Mouse (Mus musculus) CH12.LX (cell line): ENCODE measurements around the gene Rapgef6. TPM values are rescaled to one million over a fixed set of nuclear protein-coding genes. Genes with fewer than 3 reads are reported as not detected.

Experiments used
- DNase-seq: peaks from one replicate; pipeline ENCODE4 v3.0.0-alpha.2; 2013; ENCODE audit errors: extremely low read depth
- H3K27ac ChIP-seq: 2 replicates; pipeline ENCODE4 v1.5.1; 2012; ENCODE audit warnings: low read depth, mild to moderate bottlenecking, control low read depth, moderate library complexity; ENCODE audit not compliant: insufficient read depth
- H3K27me3 ChIP-seq: replicated peaks from 2 replicates; pipeline ENCODE3; 2012; ENCODE audit warnings: inconsistent platforms
- H3K36me3 ChIP-seq, 2 experiments: replicated peaks in 1 of 2; 2 replicates each; pipeline versions ENCODE3 to v1.6.1; 2012; ENCODE audit warnings: inconsistent platforms in 1 of 2, low read length in 1 of 2, mild to moderate bottlenecking in 1 of 2, mixed read lengths in 1 of 2, moderate library complexity in 1 of 2; ENCODE audit not compliant: control insufficient read depth in 1 of 2, insufficient read depth in 1 of 2
- H3K4me1 ChIP-seq, 2 experiments: 2 replicates each; pipeline ENCODE4 v1.6.1; 2012; ENCODE audit warnings: inconsistent platforms in 1 of 2, moderate library complexity in 1 of 2; ENCODE audit not compliant: insufficient read depth in 2 of 2, control insufficient read depth in 1 of 2
- H3K4me2 ChIP-seq: 2 replicates; pipeline ENCODE4 v1.6.1; 2012; ENCODE audit warnings: low read depth, mild to moderate bottlenecking, control low read depth; ENCODE audit not compliant: poor library complexity, insufficient read depth, severe bottlenecking
- H3K4me3 ChIP-seq, 3 experiments: fragments of 150-350 bp in 1 of 3; sonication (generic) in 1 of 3; replicated peaks in 1 of 3; 2 replicates each; pipeline versions ENCODE3 to v1.5.1; 2011 to 2012; ENCODE audit warnings: low read depth in 2 of 3, low read length in 2 of 3, mild to moderate bottlenecking in 2 of 3, moderate library complexity in 2 of 3, control low read depth in 1 of 3, improper control_type of control experiment in 1 of 3, inconsistent platforms in 1 of 3, mixed read lengths in 1 of 3; ENCODE audit not compliant: poor library complexity in 1 of 3
- H3K79me2 ChIP-seq: replicated peaks from 2 replicates; pipeline ENCODE4 v1.6.1; 2012; ENCODE audit warnings: mild to moderate bottlenecking, moderate library complexity; ENCODE audit not compliant: control insufficient read depth, poor library complexity, insufficient read depth, severe bottlenecking; ENCODE audit errors: extremely low read depth
- H3K9ac ChIP-seq: 2 replicates; pipeline ENCODE4 v1.6.1; 2012; ENCODE audit warnings: low read depth, mild to moderate bottlenecking, control low read depth, moderate library complexity; ENCODE audit not compliant: insufficient read depth
- H3K9me3 ChIP-seq: replicated peaks from 2 replicates; pipeline ENCODE3; 2012; ENCODE audit warnings: low read length, inconsistent platforms, mixed read lengths
- BHLHE40 ChIP-seq: IDR thresholded peaks from 2 replicates; pipeline ENCODE4 v1.6.1; 2011; ENCODE audit warnings: mild to moderate bottlenecking, low read depth, low read length, improper control_type of control experiment
- CHD1 ChIP-seq: IDR thresholded peaks from 2 replicates; pipeline ENCODE4 v1.6.1; 2012; ENCODE audit warnings: low read depth, low read length, improper control_type of control experiment, inconsistent platforms
- E2F4 ChIP-seq: IDR thresholded peaks from 2 replicates; pipeline ENCODE4 v1.6.1; 2011; ENCODE audit warnings: low read depth, low read length, improper control_type of control experiment; ENCODE audit not compliant: insufficient replicate concordance
- EP300 ChIP-seq: IDR thresholded peaks from 2 replicates; pipeline ENCODE4 v1.6.1; 2011; ENCODE audit warnings: low read length, improper control_type of control experiment
- ETS1 ChIP-seq: conservative IDR thresholded peaks from 2 replicates; pipeline ENCODE4 v1.6.1; 2012; ENCODE audit warnings: low read depth, mild to moderate bottlenecking, inconsistent platforms, low read length, improper control_type of control experiment, moderate library complexity
- HCFC1 ChIP-seq: IDR thresholded peaks from 2 replicates; pipeline ENCODE4 v1.6.1; 2012; ENCODE audit warnings: low read depth, mild to moderate bottlenecking, inconsistent platforms, low read length, improper control_type of control experiment
- IRF4 ChIP-seq: IDR thresholded peaks from 2 replicates; pipeline ENCODE4 v1.6.1; 2014; ENCODE audit warnings: low read depth, mild to moderate bottlenecking, inconsistent platforms, low read length, improper control_type of control experiment
- JUN ChIP-seq: IDR thresholded peaks from 2 replicates; pipeline ENCODE4 v1.6.1; 2011; ENCODE audit warnings: low read depth, mild to moderate bottlenecking, low read length, improper control_type of control experiment, moderate library complexity; ENCODE audit not compliant: insufficient read depth
- KAT2A ChIP-seq: IDR thresholded peaks from 2 replicates; pipeline ENCODE4 v1.6.1; 2012; ENCODE audit warnings: low read length, improper control_type of control experiment, inconsistent platforms; ENCODE audit not compliant: insufficient replicate concordance
- MAFK ChIP-seq: IDR thresholded peaks from 2 replicates; pipeline ENCODE4 v1.6.1; 2011; ENCODE audit warnings: low read length, improper control_type of control experiment; ENCODE audit not compliant: insufficient replicate concordance
- MAZ ChIP-seq: IDR thresholded peaks from 2 replicates; pipeline ENCODE4 v1.6.1; 2012; ENCODE audit warnings: low read depth, mild to moderate bottlenecking, inconsistent platforms, low read length, improper control_type of control experiment, moderate library complexity
- MEF2A ChIP-seq: IDR thresholded peaks from 2 replicates; pipeline ENCODE4 v1.6.1; 2014; ENCODE audit warnings: low read depth, mild to moderate bottlenecking, inconsistent platforms, low read length, improper control_type of control experiment, borderline replicate concordance
- MXI1 ChIP-seq: IDR thresholded peaks from 2 replicates; pipeline ENCODE4 v1.6.1; 2011; ENCODE audit warnings: mild to moderate bottlenecking, low read depth, low read length, improper control_type of control experiment
- MYC ChIP-seq: IDR thresholded peaks from 2 replicates; pipeline ENCODE4 v1.6.1; 2011; ENCODE audit warnings: low read depth, mild to moderate bottlenecking, improper control_type of control experiment, low read length
- NRF1 ChIP-seq: IDR thresholded peaks from 2 replicates; pipeline ENCODE4 v1.6.1; 2014; ENCODE audit warnings: low read depth, mild to moderate bottlenecking, inconsistent platforms, low read length, improper control_type of control experiment, moderate library complexity
- POLR2A ChIP-seq: IDR thresholded peaks from 2 replicates; pipeline ENCODE4 v1.6.1; 2011; ENCODE audit warnings: low read depth, mild to moderate bottlenecking, improper control_type of control experiment, low read length
- POLR2AphosphoS2 ChIP-seq: IDR thresholded peaks from 2 replicates; pipeline ENCODE4 v1.6.1; 2011; ENCODE audit warnings: low read depth, low read length, improper control_type of control experiment
- RCOR1 ChIP-seq: conservative IDR thresholded peaks from 2 replicates; pipeline ENCODE4 v1.6.1; 2012; ENCODE audit warnings: low read depth, mild to moderate bottlenecking, inconsistent platforms, low read length, improper control_type of control experiment
- SIN3A ChIP-seq: IDR thresholded peaks from 2 replicates; pipeline ENCODE4 v1.6.1; 2012; ENCODE audit warnings: low read length, improper control_type of control experiment, inconsistent platforms
- UBTF ChIP-seq: IDR thresholded peaks from 2 replicates; pipeline ENCODE4 v1.6.1; 2012; ENCODE audit warnings: low read depth, mild to moderate bottlenecking, inconsistent platforms, low read length, improper control_type of control experiment, moderate library complexity
- USF1 ChIP-seq: IDR thresholded peaks from 2 replicates; pipeline ENCODE4 v1.6.1; 2014; ENCODE audit warnings: low read depth, mild to moderate bottlenecking, inconsistent platforms, low read length, improper control_type of control experiment
- USF2 ChIP-seq: conservative IDR thresholded peaks from 2 replicates; pipeline ENCODE4 v1.6.1; 2011; ENCODE audit warnings: low read depth, low read length, improper control_type of control experiment
- dilution Hi-C: fragments of 300-500 bp; cut with MboI; formaldehyde crosslinking; loops from 2 replicates; pipeline ENCODE4 v1.14.3; 2020; ENCODE audit warnings: low sequenced_read_pairs; ENCODE audit not compliant: extremely low pct_unique_long_range_greater_than_20kb, extremely low pct_ligation_motif_present
- in situ Hi-C: fragments of 300-500 bp; cut with MboI; formaldehyde crosslinking; loops from 3 replicates; pipeline ENCODE4 v1.14.3; 2019; ENCODE audit warnings: low sequenced_read_pairs, low pct_ligation_motif_present, low pct_unique_long_range_greater_than_20kb, mixed read lengths
- polyA plus RNA-seq: library from polyadenylated mRNA; unstranded; fragments of >175 nt; gene quantifications from 2 replicates; pipeline ENCODE4 v1.2.1, GENCODE M21; 2012; ENCODE audit warnings: low read depth; ENCODE audit not compliant: insufficient read length
- total RNA-seq, 2 experiments: library from RNA; depleted of rRNA; stranded (reverse); fragments of 300-350 nt in 1 of 2; fragments of >200 nt in 1 of 2; gene quantifications; 2 replicates each; pipeline ENCODE4 v1.2.3; 2012 to 2014

Rapgef6 gene
- total and polyA plus RNA-seq, 3 experiments, result 36.7 to 63.8 (median 38.3) TPM

DNA sequence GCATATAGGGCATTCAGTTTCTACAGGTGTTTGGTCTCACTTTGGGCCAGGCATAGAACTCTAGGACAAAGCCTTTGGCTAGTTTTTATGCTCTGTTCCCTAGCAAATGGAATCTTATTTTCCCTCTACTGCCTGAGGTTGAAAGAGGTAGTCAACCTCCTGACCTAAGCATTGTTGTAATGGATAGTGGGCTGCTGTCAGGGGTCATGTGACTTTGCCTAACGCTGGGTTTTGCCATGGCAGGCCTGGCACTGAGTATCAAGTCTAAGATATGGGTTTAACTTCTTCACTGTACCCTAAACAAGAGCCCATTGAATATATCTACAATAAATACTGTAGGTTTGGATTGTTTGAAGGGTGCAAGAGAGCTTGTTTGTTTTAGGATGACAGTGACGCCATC lies 16.4 kb downstream of the Rapgef6 start:
- H3K4me2 ChIP-seq, result no peak overlapping the region
- H3K36me3 ChIP-seq, result peaks cover 0 to 11% of the 10 kb centered on the region in 2 experiments
- in situ Hi-C loops (no loop called here), dilution Hi-C loops (no loop called here)
- no peaks in the 10 kb centered on the region for H3K27me3 ChIP-seq
- no peaks in the 10 kb centered on the region for H3K9me3 ChIP-seq
- DNase-seq, result no peak
- peaks cover 59% of the 10 kb centered on the region for H3K79me2 ChIP-seq
- no peak overlapping the region for H3K4me3 ChIP-seq
- no peak overlapping the region for H3K9ac ChIP-seq
- peaks cover 3 to 56% of the 10 kb centered on the region in 2 experiments; a peak in 3 of 4 replicates for H3K4me1 ChIP-seq
- H3K27ac ChIP-seq, result no peak overlapping the region
- TF ChIP-seq CHD1 (no peak), UBTF (no peak), MAZ (no peak), BHLHE40 (no peak), SIN3A (no peak), ETS1 (no peak), HCFC1 (no peak), USF2 (no peak), USF1 (no peak), MEF2A (no peak)

DNA sequence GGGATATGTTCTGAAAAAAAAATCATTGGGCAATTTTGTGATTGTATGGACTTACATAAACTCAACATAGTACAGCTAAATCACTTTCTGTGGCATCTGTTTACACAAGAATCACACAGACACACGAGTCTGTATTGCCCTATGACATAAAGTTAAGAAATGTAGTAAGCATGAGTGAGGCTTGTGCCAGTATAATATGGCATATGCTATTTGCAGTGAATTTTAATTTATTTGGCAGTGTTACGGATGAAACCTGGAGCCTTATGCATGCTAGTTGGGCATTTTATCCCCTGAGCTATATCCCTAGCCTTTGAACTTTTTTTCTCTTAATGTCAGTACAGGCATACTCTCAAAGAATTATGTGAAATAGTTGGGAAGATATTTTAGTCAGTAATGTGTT lies 16.8 kb downstream of the Rapgef6 start:
- Histone ChIP-seq H3K4me2 (no peak overlapping the region), H3K9me3 (no peaks in the 10 kb centered on the region), H3K4me3 (no peak overlapping the region), H3K9ac (no peak overlapping the region), H3K27me3 (no peaks in the 10 kb centered on the region), H3K4me1 (peaks cover 3 to 56% of the 10 kb centered on the region in 2 experiments; a peak in 3 of 4 replicates), H3K27ac (no peak overlapping the region), H3K36me3 (peaks cover 0 to 14% of the 10 kb centered on the region in 2 experiments), H3K79me2 (peaks cover 55% of the 10 kb centered on the region)
- in situ Hi-C loops, result no loop called here
- TF ChIP-seq MYC (no peak), MAZ (no peak), EP300 (no peak), RCOR1 (no peak), MXI1 (no peak), JUN (no peak), USF2 (no peak), POLR2AphosphoS2 (no peak), IRF4 (no peak), MEF2A (no peak), USF1 (no peak), E2F4 (no peak), MAFK (no peak), POLR2A (no peak), NRF1 (no peak), CHD1 (no peak), BHLHE40 (no peak), KAT2A (no peak)
- dilution Hi-C loops, result no loop called here
- no peak for DNase-seq
